Mouse (Mus musculus) lung, adult 2 months (tissue): ENCODE data around the gene Atp1b2.

ENCODE experiments used
- CTCF ChIP-seq: fragments of 200-500 bp; IDR thresholded peaks from 2 replicates; pipeline ENCODE4 v1.5.1; 2011; ENCODE audit warnings: mild to moderate bottlenecking, low read length, control low read depth; ENCODE audit not compliant: insufficient read depth
- POLR2A ChIP-seq: fragments of 200-500 bp; IDR thresholded peaks from 2 replicates; pipeline ENCODE4 v1.6.1; 2011; ENCODE audit warnings: low read depth, mild to moderate bottlenecking, control low read depth, low read length, borderline replicate concordance; ENCODE audit errors: extremely low read depth

DNA sequence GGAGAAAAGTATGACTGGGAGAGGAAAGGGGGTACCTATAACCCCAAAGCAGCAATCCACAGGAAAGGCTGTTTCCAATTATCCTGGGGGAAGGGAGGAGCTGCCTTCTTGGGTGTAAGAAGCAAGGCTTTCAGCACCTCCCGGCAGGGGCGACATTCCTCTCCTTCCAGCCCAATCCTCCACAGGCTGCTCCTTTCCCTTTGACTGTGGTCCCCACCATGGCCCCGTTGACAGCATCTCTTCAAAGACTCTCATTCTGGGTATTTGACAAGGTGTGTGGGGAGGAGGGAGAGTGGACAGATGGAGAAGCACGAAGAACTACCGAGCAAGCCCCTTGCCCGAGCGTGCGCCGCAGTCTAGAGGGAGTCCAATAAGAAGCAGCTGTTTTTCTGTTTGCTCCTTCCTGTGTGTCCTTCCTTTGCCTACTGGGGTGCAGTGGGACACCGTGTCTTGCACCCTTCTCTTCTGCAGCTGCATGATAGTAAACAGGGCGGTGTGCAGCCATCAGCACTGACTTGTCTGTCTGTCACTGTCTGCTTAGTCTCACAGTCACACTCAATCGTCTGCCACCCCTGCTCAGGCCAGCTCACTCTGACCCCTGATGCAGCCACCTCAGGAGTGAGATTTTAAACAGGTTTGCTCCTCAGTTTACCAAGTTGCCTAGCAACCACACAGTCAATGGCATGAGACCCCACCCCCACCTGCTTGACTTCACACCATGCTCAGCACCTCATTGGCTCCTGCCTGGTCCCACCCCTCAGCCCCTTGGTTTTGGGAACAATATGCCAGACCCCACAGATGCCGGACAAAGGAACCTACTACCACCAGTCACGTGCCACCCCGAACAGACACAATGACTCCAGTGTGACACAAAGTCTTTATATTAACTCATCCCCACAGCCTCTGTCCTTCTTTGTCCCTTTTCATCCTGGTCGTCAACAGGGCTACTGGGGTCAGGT is 44.6 kb downstream of the Atp1b2 start:
- TF ChIP-seq CTCF (no peak), POLR2A (no peak)
